Mouse (Mus musculus) bone marrow macrophage, adult 2 months (primary cell): ENCODE results near the gene Lnx2.

Experiments
- CTCF ChIP-seq: IDR thresholded peaks from 2 replicates; pipeline ENCODE4 v1.5.1; 2012; ENCODE audit warnings: low read depth, mild to moderate bottlenecking, low read length, moderate library complexity
- POLR2A ChIP-seq: IDR thresholded peaks from 2 replicates; pipeline ENCODE4 v1.6.1; 2012; ENCODE audit warnings: mild to moderate bottlenecking, low read depth, low read length, borderline replicate concordance

DNA sequence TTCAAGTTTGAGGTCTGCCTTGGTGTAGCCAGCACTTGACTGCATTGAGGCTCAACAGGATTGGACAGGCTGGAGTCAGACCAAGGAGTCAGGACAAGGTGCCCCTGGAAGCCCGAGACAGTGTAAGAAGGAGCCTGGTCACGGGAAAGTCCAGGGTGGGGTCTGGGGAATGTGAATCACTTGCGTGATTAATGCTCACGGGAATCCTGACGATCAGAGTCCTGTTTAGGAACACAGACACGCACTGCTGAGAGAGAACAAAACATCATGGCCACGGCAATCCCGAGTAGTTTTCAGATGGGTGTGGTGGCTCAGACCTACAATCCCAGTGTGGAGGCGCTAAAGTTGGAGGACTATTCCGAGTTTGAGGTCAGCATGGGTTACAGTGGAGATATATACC, 65.1 kb downstream of the Lnx2 start:
- no peak for TF ChIP-seq POLR2A
- no peak for TF ChIP-seq CTCF
